Mouse (Mus musculus) spleen, embryonic (tissue): ENCODE results near the gene Ncaph.
"Not testable (repeated sequence)": the region's sequence is repeated elsewhere in the genome, so short reads cannot be mapped to it uniquely, and the experiment has no call there.

Experiments used
- CTCF ChIA-PET: fragments of 350-600 bp; sonication (Branson Sonifier 250); formaldehyde crosslinking; loops from one replicate; lab custom pipeline; 2022; lab: Charles Lee

Ncaph gene

DNA sequence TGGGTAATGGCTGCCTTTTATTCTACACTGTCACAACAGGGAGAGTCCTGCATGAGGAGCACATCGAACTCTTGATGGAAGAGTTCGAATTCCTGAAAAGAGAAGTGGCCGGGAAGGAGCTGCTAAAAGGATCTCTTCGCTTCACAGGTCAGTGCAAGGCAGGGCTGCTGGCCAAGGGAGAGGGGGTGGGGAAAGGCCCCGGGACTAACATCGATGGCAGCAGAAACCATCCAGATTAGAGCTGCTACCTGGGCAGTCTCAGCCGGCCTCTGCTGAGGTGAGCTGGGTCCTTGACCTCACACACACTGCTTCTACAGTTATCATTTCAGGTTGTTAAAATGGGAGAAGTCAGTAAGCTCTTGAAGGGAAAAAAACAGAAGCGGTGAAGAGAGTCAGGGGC lies 41.8 kb downstream of the Ncaph start:
- CTCF ChIA-PET: interaction anchor here (0.6 kb wide), 1 partner anchor 68 kb away, joined by 3 read pairs; no protein-coding TSS in a partner anchor

DNA sequence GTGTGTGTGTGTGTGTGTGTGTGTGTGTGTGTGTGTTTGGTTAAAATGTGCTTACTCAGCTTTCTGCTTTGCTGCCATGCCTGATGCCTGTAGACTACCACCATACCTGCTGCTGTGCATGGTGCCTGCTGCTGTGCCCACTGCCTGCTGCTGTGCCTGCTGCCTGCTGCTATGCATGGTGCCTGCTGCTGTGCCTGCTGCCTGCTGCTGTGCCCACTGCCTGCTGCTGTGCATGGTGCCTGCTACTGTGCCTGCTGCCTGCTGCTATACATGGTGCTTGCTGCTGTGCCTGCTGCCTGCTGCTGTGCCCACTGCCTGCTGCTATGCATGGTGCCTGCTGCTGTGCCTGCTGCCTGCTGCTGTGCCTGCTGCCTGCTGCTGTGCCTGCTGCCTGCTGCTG lies 43.6 kb downstream of the Ncaph start:
- CTCF ChIA-PET: not testable (repeated sequence)

DNA sequence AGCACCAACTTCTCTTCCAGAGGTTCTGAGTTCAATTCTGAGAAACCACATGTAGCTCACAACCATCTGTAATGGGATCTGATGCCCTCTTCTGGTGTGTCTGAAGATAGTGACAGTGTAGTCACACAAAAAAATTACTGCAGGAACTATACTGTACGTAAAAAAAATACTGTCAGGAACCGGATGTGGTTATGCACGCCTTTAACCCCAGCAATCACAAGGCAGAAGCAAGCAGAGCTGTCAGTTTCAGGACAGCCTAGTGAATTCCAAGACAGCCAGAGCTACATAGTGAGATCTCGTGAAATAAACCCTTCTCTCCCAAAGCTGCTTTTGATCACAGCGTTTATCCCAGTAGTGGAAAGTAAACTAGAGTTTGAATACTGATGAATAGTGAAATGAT lies 47.5 kb downstream of the Ncaph start:
- CTCF ChIA-PET: no interaction called here

DNA sequence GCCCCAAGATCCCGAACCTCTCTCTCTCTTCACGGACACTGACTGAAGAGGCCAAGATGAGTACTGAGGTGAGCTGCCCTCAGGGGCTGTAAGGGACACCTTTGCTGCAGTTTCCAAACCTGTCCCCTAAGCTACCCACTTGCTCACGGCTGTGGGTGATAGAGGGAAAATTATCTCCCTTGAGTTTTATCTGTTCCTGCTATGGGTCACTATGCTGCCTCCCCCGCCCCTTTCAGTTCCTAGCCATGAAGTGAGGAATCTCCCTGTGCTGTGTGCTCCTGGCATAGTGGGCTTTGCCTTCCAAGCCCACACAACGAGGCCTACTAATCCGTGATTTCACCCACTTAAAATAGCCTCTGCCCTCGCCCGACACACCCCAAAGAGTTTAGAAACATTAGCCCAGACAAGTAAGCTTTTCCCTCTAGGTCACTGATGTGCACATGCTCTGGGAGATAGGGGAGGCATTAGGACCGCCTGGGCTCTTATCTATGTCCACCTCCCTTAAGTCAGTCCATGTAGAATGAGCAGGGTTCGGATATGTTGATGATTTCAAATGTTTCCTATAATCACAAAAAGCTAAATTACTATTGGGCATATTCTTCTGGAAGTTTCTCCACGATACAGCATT lies 53.0 kb downstream of the Ncaph start:
- CTCF ChIA-PET: interaction anchor here (1.0 kb wide), 1 partner anchor 72 kb away, joined by 10 read pairs; the partner anchor contains the start of gene Ap4e1

DNA sequence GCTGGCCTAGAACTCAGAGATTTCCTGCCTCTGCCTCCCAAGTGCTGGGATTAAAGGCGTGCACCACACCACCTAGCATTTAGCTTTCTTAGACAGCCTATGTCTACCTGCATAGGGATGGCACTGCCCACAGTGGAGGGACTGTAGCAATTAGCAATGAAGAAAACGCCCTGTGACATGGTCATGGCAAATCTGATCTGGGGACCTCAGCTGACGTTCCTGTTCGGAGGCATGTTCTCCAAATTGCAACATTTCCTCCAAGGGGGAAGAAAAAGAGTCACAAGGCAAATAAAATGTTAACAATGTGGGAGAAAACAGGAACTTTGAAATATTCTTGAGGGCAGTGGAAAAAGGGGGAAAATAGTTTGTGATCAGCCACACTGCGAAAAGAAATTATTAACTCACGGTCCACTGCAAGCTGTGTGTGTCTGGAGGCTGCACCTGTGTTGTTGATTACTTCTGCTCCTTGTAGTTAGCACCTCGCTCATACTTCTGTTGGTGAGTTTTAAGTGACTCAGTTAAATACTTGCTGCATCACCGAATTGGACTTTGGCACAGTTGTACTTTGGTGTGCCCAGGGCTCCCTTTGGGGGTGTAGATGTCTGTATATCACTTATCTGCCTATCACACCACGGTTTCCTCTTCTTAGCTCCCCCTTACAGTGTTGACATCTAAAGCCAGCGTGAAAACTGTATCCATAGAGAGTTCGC lies 53.7 kb downstream of the Ncaph start:
- CTCF ChIA-PET: no interaction called here

DNA sequence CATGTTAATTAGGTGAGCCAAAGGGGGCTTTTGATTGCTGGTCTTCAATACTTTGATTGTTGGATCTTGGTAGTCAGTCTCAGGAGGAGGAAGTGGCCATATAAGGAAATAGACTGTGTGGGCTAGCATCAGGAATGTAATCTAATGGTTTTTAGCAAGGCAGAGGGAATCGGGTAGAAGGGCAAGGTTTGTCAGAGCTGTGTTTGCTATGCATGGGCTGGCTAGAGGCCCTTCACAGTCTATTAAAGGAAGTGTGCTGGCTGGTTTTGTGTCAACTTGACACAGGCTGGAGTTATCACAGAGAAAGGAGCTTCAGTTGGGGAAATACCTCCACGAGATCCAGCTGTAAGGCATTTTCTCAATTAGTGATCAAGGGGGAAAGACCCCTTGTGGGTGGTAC lies 54.7 kb downstream of the Ncaph start:
- CTCF ChIA-PET: not testable (repeated sequence)

DNA sequence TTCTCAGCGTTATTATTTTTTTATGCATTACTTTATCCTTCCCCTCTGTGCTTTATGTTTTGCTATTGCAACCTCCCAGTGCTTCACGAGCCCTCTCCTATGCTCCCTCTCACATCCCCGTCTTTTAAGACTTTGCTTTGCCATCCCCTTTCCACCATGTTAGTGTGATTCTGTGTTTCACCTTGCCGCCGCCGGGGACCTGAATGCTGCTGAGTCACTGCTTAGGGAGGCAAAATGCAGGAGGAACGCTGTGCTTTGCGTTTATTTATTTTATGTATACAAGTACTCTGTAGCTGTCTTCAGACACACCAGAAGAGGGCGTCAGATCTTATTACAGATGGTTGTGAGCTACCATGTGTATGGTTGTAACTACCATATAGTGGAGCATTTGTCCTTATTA lies 56.1 kb downstream of the Ncaph start:
- CTCF ChIA-PET: interaction anchor here (0.6 kb wide), 1 partner anchor 15 kb away, joined by 6 read pairs; no protein-coding TSS in a partner anchor

DNA sequence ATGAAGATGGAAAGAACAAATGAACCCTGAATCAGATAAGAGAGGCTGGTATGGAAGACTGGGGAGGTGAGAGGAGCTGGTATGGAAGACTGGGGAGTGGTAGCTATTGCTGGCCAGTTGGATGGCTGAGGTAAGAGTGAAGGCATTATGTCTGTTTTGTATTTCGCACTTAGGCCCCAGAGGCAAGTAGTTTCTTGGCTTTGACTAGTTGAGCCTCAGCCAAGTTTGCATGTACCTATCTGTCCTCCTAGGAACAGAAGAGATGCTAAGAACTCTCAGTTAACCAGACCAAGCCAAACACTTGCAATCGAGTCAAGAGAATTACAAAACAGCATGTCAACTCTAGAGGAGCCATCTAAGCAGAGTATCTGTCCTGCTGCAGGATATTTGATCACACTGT lies 59.6 kb downstream of the Ncaph start:
- CTCF ChIA-PET: no interaction called here

DNA sequence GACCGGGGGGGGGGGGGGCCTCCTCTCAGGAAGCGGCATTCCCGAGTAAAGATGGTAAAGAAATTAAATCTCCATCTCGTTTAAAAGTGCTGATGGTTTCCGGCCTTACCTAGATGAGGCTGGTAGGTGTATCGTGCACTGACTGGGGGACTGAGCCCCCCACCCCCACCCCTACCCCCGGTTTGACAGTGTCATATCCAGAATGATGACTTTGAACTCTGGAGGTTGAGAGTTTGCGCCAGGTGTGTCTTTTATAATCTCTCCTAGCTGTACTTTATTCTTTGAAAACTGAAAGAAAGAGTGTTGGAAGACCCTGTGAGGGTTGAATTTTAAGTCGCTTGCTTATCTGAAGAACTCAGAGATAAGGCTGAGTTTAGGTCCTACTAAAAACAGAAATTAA lies 62.9 kb downstream of the Ncaph start:
- CTCF ChIA-PET: interaction anchor here (0.6 kb wide), 2 partner anchors 11 to 373 kb away, joined by 3 to 4 read pairs; partner anchors contain the start of gene Fahd2a

DNA sequence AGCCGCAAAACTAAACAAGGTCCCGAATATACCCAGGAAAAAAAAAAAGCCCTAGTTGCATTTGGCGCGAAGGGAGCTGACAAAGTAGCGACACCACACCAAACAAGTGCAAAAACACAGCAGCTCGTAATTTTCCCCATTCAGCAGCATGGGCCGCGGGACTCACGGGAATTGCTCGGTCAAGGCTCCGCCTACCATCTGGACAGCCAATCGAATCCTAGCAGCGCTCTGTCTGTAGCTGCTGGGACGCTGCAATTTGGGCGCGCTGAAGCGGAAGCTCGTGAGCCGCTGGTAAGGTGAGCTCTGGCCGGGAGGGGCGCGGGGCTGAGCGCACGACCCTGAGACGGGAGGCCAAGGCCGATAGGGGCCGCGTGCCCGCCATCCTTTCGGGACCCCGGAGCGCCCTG lies 63.3 kb downstream of the Ncaph start, which contains the start of gene Blvra:
TSS of gene Blvra (plus strand) at position 231 of the 407 bp plus-strand sequence.
- CTCF ChIA-PET: interaction anchor here (0.6 kb wide), 1 partner anchor 11 kb away, joined by 3 read pairs; no protein-coding TSS in a partner anchor

DNA sequence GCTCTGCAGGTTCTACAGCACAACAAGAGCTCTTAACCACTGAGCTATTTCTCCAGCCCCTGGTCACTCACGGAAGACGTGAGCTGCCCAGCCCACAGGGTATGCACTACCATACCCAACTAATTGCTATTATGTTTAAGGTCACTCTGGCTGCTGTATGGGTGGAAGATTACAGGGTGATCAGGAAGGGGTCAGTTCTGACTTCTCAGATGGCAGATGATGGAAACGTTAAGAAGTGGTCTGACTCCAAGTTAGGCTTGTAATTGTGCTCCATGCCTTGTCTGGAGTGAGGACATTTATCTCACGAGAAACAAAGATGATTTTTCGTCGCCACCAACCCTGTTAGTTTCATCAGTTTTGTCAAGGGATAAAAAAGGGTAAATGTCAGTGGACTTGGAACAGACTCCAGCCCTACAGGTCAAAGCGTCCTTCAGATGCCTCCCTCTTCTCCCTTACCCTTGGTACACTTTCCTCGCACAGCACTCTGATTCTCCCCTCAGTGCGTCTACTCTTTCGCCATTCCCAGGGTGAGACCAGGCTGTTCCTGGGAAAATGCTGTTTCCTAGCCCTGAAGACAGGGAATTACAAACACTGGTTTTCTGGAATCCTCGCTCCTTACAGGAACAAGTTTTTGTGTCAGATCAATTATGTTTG lies 63.8 kb downstream of the Ncaph start:
- CTCF ChIA-PET: interaction anchor here (0.6 kb wide), 1 partner anchor 12 kb away, joined by 3 read pairs; no protein-coding TSS in a partner anchor

DNA sequence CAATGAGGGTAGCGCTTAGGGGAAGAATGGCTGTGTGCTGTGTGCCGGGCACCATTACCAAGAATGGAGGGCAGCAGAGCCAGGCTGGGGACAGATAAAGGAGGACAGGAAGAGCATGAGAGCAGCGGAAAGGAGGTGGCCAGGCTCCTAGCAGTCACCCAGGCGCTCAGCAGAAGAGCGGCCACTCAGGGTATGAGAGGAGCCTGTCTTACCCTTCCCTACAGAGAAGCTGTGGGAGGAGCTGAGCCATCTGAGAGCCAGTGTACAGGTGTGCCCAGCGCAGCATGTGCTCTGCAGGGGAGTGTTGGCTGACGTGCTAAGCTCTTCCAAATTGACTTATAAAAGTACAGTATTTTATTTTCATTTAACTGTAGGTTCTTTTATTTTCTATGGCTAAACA lies 64.9 kb downstream of the Ncaph start:
- CTCF ChIA-PET: interaction anchor here (0.6 kb wide), 1 partner anchor 61 kb away, joined by 3 read pairs; no protein-coding TSS in a partner anchor

DNA sequence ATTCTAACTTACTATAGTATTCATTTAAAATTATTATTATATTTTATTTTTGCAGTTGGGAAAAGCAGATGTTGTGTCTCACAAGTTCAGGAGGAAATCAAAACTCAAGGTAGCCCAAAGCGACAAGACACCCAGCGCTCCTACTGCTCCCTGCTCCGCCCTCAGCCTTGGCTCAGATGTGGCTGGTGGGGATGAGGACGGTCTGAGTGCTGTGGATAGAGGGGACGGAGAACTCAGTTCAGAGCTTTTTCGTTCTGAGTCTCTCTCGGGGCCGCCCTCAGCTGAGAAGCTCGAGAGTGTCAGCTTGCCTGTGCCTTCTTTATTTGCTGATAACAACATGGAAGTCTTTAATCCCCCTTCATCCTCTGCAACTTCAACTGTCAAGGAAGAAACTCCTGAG lies 72.3 kb downstream of the Ncaph start:
- CTCF ChIA-PET: no interaction called here
